Mouse (Mus musculus) MEL (cell line): ENCODE measurements around the gene Il4ra.

Experiments
- BHLHE40 ChIP-seq: IDR thresholded peaks from 2 replicates; pipeline ENCODE4 v1.6.1; 2012; ENCODE audit warnings: low read depth, mild to moderate bottlenecking, inconsistent platforms, low read length, improper control_type of control experiment, borderline replicate concordance
- CTCF ChIP-seq, 3 experiments: IDR thresholded peaks in 2 of 3; conservative IDR thresholded peaks in 1 of 3; 2 replicates each; pipeline ENCODE4 v1.5.1; 2011 to 2012; ENCODE audit warnings: low read length in 3 of 3, low read depth in 2 of 3, mild to moderate bottlenecking in 2 of 3, improper control_type of control experiment in 1 of 3, inconsistent platforms in 1 of 3, mixed read lengths in 1 of 3, moderate library complexity in 1 of 3; ENCODE audit not compliant: control insufficient read depth in 1 of 3, insufficient read depth in 1 of 3, poor library complexity in 1 of 3, severe bottlenecking in 1 of 3
- ELF1 ChIP-seq: IDR thresholded peaks from 2 replicates; pipeline ENCODE4 v1.6.1; 2014; ENCODE audit warnings: low read depth, mild to moderate bottlenecking, inconsistent platforms, low read length, improper control_type of control experiment, moderate library complexity
- EP300 ChIP-seq, 2 experiments: IDR thresholded peaks; 2 replicates each; pipeline ENCODE4 v1.6.1; 2011; ENCODE audit warnings: improper control_type of control experiment in 2 of 2, low read length in 2 of 2, low read depth in 1 of 2, mild to moderate bottlenecking in 1 of 2
- HCFC1 ChIP-seq: IDR thresholded peaks from 2 replicates; pipeline ENCODE4 v1.6.1; 2012; ENCODE audit warnings: low read depth, mild to moderate bottlenecking, inconsistent platforms, low read length, improper control_type of control experiment, moderate library complexity
- MEF2A ChIP-seq: IDR thresholded peaks from 2 replicates; pipeline ENCODE4 v1.6.1; 2014; ENCODE audit warnings: low read depth, mild to moderate bottlenecking, inconsistent platforms, low read length, improper control_type of control experiment; ENCODE audit not compliant: poor library complexity, insufficient replicate concordance, severe bottlenecking; ENCODE audit errors: extremely low read depth
- POLR2A ChIP-seq, 2 experiments: IDR thresholded peaks; 2 replicates each; pipeline ENCODE4 v1.6.1; 2011 to 2012; ENCODE audit warnings: low read length in 2 of 2, mild to moderate bottlenecking in 2 of 2, control low read depth in 1 of 2, improper control_type of control experiment in 1 of 2, low read depth in 1 of 2, moderate library complexity in 1 of 2; ENCODE audit not compliant: control insufficient read depth in 1 of 2, insufficient read depth in 1 of 2, poor library complexity in 1 of 2
- TCF12 ChIP-seq: IDR thresholded peaks from 2 replicates; pipeline ENCODE4 v1.6.1; 2014; ENCODE audit warnings: low read depth, mild to moderate bottlenecking, inconsistent platforms, low read length, improper control_type of control experiment, moderate library complexity
- USF1 ChIP-seq: IDR thresholded peaks from 2 replicates; pipeline ENCODE4 v1.6.1; 2014; ENCODE audit warnings: low read depth, mild to moderate bottlenecking, inconsistent platforms, low read length, improper control_type of control experiment, moderate library complexity

- TF ChIP-seq POLR2A (IDR thresholded peaks at IDR 0.05; ENCODE audit: control insufficient read depth in 1 of 2, insufficient read depth in 1 of 2, low read depth in 1 of 2, low read length in 2 of 2, poor library complexity in 1 of 2) (no peak), HCFC1 (no peak), CTCF (IDR thresholded peaks at IDR 0.05 in 2 of 3, conservative IDR thresholded peaks at IDR 0.05 in 1 of 3; ENCODE audit: control insufficient read depth in 1 of 3, insufficient read depth in 1 of 3, low read depth in 2 of 3, low read length in 3 of 3, poor library complexity in 1 of 3, severe bottlenecking in 1 of 3) (no peak), TCF12 (no peak), ELF1 (no peak), EP300 (IDR thresholded peaks at IDR 0.05; ENCODE audit: low read depth in 1 of 2, low read length in 2 of 2) (no peak), BHLHE40 (no peak), USF1 (no peak), MEF2A (no peak)
Measured at GRCm38 (mm10) chr7:125517470-125517869, 34.5 kb upstream of the Il4ra start.
